Mouse (Mus musculus) brain, embryonic 14.5 days (tissue): ENCODE measurements at regions not wholly inside any gene's neighbourhood (a gene's known extent, or its start where the extent isn't known, plus 50 kb on each side); places are given as distances from the start of the nearest gene placed in this dataset.

Source experiments
- CTCF ChIP-seq: fragments of 200-500 bp; IDR thresholded peaks from 2 replicates; pipeline ENCODE4 v1.5.1; 2012; ENCODE audit warnings: inconsistent platforms, mild to moderate bottlenecking, moderate library complexity, borderline replicate concordance; ENCODE audit not compliant: insufficient read depth, insufficient read length; ENCODE audit errors: extremely low read depth
- POLR2A ChIP-seq: fragments of 200-500 bp; IDR thresholded peaks from 2 replicates; pipeline ENCODE4 v1.6.1; 2012; ENCODE audit warnings: mild to moderate bottlenecking, inconsistent platforms, borderline replicate concordance; ENCODE audit not compliant: poor library complexity, insufficient read depth, insufficient read length, severe bottlenecking; ENCODE audit errors: extremely low read depth

DNA sequence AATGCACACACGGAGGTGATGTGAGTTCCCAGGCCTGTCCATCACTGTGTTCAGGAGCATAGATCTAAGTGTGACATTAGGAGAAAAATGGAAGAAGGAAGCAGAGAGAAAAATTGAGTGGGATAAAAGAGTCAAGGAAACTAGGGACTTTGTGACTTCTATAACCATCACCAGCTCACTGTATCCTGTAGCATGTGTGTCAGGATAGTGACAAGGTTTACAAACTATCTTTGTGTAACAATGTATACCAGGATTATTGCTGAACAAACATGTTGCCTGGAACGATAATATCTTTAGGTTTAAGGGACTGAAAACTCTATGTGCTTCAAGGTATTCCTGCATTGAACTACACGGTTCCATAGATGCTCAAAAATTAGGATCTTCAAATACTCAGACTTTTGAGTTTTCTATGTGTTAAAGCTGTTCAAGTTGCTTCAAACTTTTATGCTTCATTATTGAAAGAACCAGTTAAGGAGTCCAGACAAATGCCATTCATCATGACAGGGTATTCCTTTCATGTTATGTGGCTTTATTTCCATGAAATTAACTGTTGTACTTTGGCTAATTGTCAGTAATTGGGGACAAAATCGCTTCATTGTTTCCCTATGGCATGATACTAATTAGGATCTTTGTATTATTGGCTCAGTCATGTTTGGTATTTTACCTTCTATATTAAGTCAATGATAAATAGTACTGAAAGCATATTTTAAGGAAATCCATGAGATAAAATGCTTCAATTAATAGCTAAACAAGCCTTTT, 200.5 kb downstream of the Gm11146 start:
- TF ChIP-seq POLR2A (no peak), CTCF (no peak)
